Mouse (Mus musculus) heart, embryonic 10.5 days (tissue): Measurements from ENCODE around the gene Epas1. TPM values are rescaled to one million over a fixed set of nuclear protein-coding genes. Genes with fewer than 3 reads are reported as not detected.

ENCODE experiments used
- DNase-seq: peaks from one replicate; pipeline ENCODE4 v3.0.0-alpha.2; 2017; ENCODE audit warnings: low spot score
- H3K27ac ChIP-seq: fragments of 300-500 bp; sonication (generic); 2 replicates; pipeline ENCODE4 v1.5.1; 2016; ENCODE audit warnings: mild to moderate bottlenecking
- H3K27me3 ChIP-seq: fragments of 300-500 bp; sonication (generic); 2 replicates; pipeline ENCODE4 v1.6.1; 2016; ENCODE audit warnings: mild to moderate bottlenecking; ENCODE audit not compliant: poor library complexity, insufficient read depth, severe bottlenecking
- H3K36me3 ChIP-seq: fragments of 300-500 bp; sonication (generic); 2 replicates; pipeline ENCODE4 v1.6.1; 2016; ENCODE audit warnings: mild to moderate bottlenecking, moderate library complexity
- H3K4me1 ChIP-seq: fragments of 300-500 bp; sonication (generic); 2 replicates; pipeline ENCODE4 v1.6.1; 2016; ENCODE audit warnings: mild to moderate bottlenecking
- H3K4me3 ChIP-seq: fragments of 300-500 bp; sonication (generic); 2 replicates; pipeline ENCODE4 v1.5.1; 2016; ENCODE audit warnings: mild to moderate bottlenecking, moderate library complexity
- H3K9me3 ChIP-seq: fragments of 300-500 bp; sonication (generic); 2 replicates; pipeline ENCODE4 v1.6.1; 2016; ENCODE audit warnings: mild to moderate bottlenecking, moderate library complexity
- WGBS: fragments of 180-500 bp; shearing (Covaris S2); methylation state at CpG from one replicate; pipeline ENCODE4 v1.1.7; 2016; 5-methylcytosine and 5-hydroxymethylcytosine counted together
- polyA plus RNA-seq: library from polyadenylated mRNA; unstranded; fragments of >200 nt; fragmentation: Nextera tagmentation; extraction: Ambion mirVana; gene quantifications from 2 replicates; pipeline ENCODE4 v1.2.1, GENCODE M21; 2016

Epas1 gene
- polyA plus RNA-seq, 1 experiment from 2014 or later, result 5.8 TPM

GRCm38 (mm10) chr17:86765762-86766404, 12.4 kb downstream of the Epas1 start:
- Histone ChIP-seq H3K4me1 (peaks cover 30% of the 10 kb centered on the region), H3K9me3 (no peaks in the 10 kb centered on the region), H3K27ac (no peak overlapping the region), H3K36me3 (no peaks in the 10 kb centered on the region), H3K4me3 (no peak overlapping the region), H3K27me3 (no peaks in the 10 kb centered on the region)
- DNase-seq, result no peak
- WGBS, result 93% methylated on average over 8 of the region's 8 CpGs

- WGBS, result 84% methylated on average over 4 of the region's 4 CpGs
- H3K27me3 ChIP-seq, result no peaks in the 10 kb centered on the region
These were observed 12.9 kb downstream of the Epas1 start for GRCm38 (mm10) chr17:86766412-86766811.

GRCm38 (mm10) chr17:86768596-86768995, 15.1 kb downstream of the Epas1 start:
- Histone ChIP-seq H3K27me3 (no peaks in the 10 kb centered on the region), H3K27ac (0 out of 2 replicates have a peak overlapping the region, but pooled peaks have one; percentile 23), H3K9me3 (no peaks in the 10 kb centered on the region), H3K4me1 (peaks cover 47% of the 10 kb centered on the region), H3K36me3 (no peaks in the 10 kb centered on the region), H3K4me3 (no peak overlapping the region)
- 82% methylated on average over 7 of the region's 7 CpGs for WGBS
- DNase-seq, result no peak

More at GRCm38 (mm10) chr17:86766412-86766811, 12.9 kb downstream of the Epas1 start:
- no peak overlapping the region for H3K27ac ChIP-seq
- peaks cover 35% of the 10 kb centered on the region for H3K4me1 ChIP-seq
- no peak for DNase-seq
- no peak overlapping the region for H3K4me3 ChIP-seq
- H3K36me3 ChIP-seq, result no peaks in the 10 kb centered on the region
- H3K9me3 ChIP-seq, result no peaks in the 10 kb centered on the region

- H3K27me3 ChIP-seq, result no peaks in the 10 kb centered on the region
- peak overlapping the region; percentile 7 for H3K27ac ChIP-seq
- 62% methylated on average over 16 of the region's 16 CpGs for WGBS
- H3K36me3 ChIP-seq, result no peaks in the 10 kb centered on the region
- peak; percentile 81 for DNase-seq
- H3K9me3 ChIP-seq, result no peaks in the 10 kb centered on the region
- no peak overlapping the region for H3K4me3 ChIP-seq
- H3K4me1 ChIP-seq, result peaks cover 47% of the 10 kb centered on the region
These were observed 16.1 kb downstream of the Epas1 start for GRCm38 (mm10) chr17:86769330-86770211.

GRCm38 (mm10) chr17:86770848-86771247, 17.3 kb downstream of the Epas1 start:
- Histone ChIP-seq H3K27me3 (no peaks in the 10 kb centered on the region), H3K4me1 (peaks cover 47% of the 10 kb centered on the region), H3K4me3 (no peak overlapping the region), H3K27ac (peak overlapping the region; percentile 53), H3K36me3 (no peaks in the 10 kb centered on the region), H3K9me3 (no peaks in the 10 kb centered on the region)
- WGBS, result 24% methylated on average over 5 of the region's 5 CpGs
- peak; percentile 83 for DNase-seq

- DNase-seq, result no peak
- 75% methylated on average over 11 of the region's 11 CpGs for WGBS
- Histone ChIP-seq H3K4me3 (no peak overlapping the region), H3K27me3 (no peaks in the 10 kb centered on the region), H3K4me1 (peaks cover 44% of the 10 kb centered on the region), H3K27ac (0 out of 2 replicates have a peak overlapping the region, but pooled peaks have one; percentile 36), H3K36me3 (no peaks in the 10 kb centered on the region), H3K9me3 (no peaks in the 10 kb centered on the region)
These were observed 18.5 kb downstream of the Epas1 start for GRCm38 (mm10) chr17:86772035-86772434.

GRCm38 (mm10) chr17:86772929-86773588, 19.6 kb downstream of the Epas1 start:
- peaks cover 42% of the 10 kb centered on the region for H3K4me1 ChIP-seq
- H3K4me3 ChIP-seq, result no peak overlapping the region
- H3K9me3 ChIP-seq, result no peaks in the 10 kb centered on the region
- H3K36me3 ChIP-seq, result no peaks in the 10 kb centered on the region
- H3K27me3 ChIP-seq, result no peaks in the 10 kb centered on the region
- 91% methylated on average over 15 of the region's 15 CpGs for WGBS
- H3K27ac ChIP-seq, result no peak overlapping the region
- DNase-seq, result no peak

GRCm38 (mm10) chr17:86776538-86776937, 23.0 kb downstream of the Epas1 start:
- H3K4me3 ChIP-seq, result no peak overlapping the region
- WGBS, result 82% methylated on average over 12 of the region's 12 CpGs
- no peak for DNase-seq
- H3K27ac ChIP-seq, result no peak overlapping the region
- H3K4me1 ChIP-seq, result peaks cover 35% of the 10 kb centered on the region
- no peaks in the 10 kb centered on the region for H3K27me3 ChIP-seq
- no peaks in the 10 kb centered on the region for H3K9me3 ChIP-seq
- H3K36me3 ChIP-seq, result no peaks in the 10 kb centered on the region

GRCm38 (mm10) chr17:86778147-86778546, 24.6 kb downstream of the Epas1 start:
- peaks cover 37% of the 10 kb centered on the region for H3K4me1 ChIP-seq
- H3K9me3 ChIP-seq, result no peaks in the 10 kb centered on the region
- H3K4me3 ChIP-seq, result no peak overlapping the region
- H3K27me3 ChIP-seq, result no peaks in the 10 kb centered on the region
- no peak for DNase-seq
- H3K27ac ChIP-seq, result no peak overlapping the region
- H3K36me3 ChIP-seq, result no peaks in the 10 kb centered on the region
- 87% methylated on average over 6 of the region's 6 CpGs for WGBS

GRCm38 (mm10) chr17:86779191-86780130, 26.0 kb downstream of the Epas1 start:
- H3K36me3 ChIP-seq, result no peaks in the 10 kb centered on the region
- H3K4me1 ChIP-seq, result peaks cover 48% of the 10 kb centered on the region
- WGBS, result 68% methylated on average over 15 of the region's 15 CpGs
- no peaks in the 10 kb centered on the region for H3K9me3 ChIP-seq
- H3K27me3 ChIP-seq, result no peaks in the 10 kb centered on the region
- H3K27ac ChIP-seq, result no peak overlapping the region
- no peak overlapping the region for H3K4me3 ChIP-seq
- no peak for DNase-seq

- 78% methylated on average over 6 of the region's 6 CpGs for WGBS
- no peaks in the 10 kb centered on the region for H3K36me3 ChIP-seq
These were observed 27.3 kb downstream of the Epas1 start for GRCm38 (mm10) chr17:86780708-86781318.

More at GRCm38 (mm10) chr17:86780708-86781318, 27.3 kb downstream of the Epas1 start:
- Histone ChIP-seq H3K9me3 (no peaks in the 10 kb centered on the region), H3K27me3 (0 out of 2 replicates have a peak, but pooled peaks cover 11% of the 10 kb centered on the region), H3K27ac (no peak overlapping the region), H3K4me3 (no peak overlapping the region), H3K4me1 (peaks cover 62% of the 10 kb centered on the region)
- no peak for DNase-seq
